Mouse (Mus musculus) hindbrain, embryonic 16.5 days (tissue): Measurements from ENCODE around the gene Zfp398. TPM values are rescaled to one million over a fixed set of nuclear protein-coding genes. Genes with fewer than 3 reads are reported as not detected.

Experiments used
- ATAC-seq: fragments of 200-750 bp; cut with Nextera tagmentation; 2 replicates; pipeline ENCODE4 v1.8.0; 2017; ENCODE audit warnings: moderate TSS enrichment, moderate library complexity
- H3K27ac ChIP-seq: fragments of 300-500 bp; sonication (generic); 2 replicates; pipeline ENCODE4 v1.5.1; 2014; ENCODE audit warnings: low read depth, mild to moderate bottlenecking, control low read depth, low read length, moderate library complexity
- H3K27me3 ChIP-seq: fragments of 300-500 bp; sonication (generic); replicated peaks from 2 replicates; pipeline ENCODE4 v1.6.1; 2014; ENCODE audit warnings: low read length; ENCODE audit not compliant: control insufficient read depth, insufficient read depth
- H3K36me3 ChIP-seq: fragments of 300-500 bp; sonication (generic); 2 replicates; pipeline ENCODE4 v1.6.1; 2014; ENCODE audit warnings: mild to moderate bottlenecking, low read length, moderate library complexity, mixed read lengths; ENCODE audit not compliant: control insufficient read depth, insufficient read depth
- H3K4me1 ChIP-seq: fragments of 300-500 bp; sonication (generic); 2 replicates; pipeline ENCODE4 v1.6.1; 2014; ENCODE audit warnings: low read depth, low read length; ENCODE audit not compliant: control insufficient read depth, insufficient read depth
- H3K4me2 ChIP-seq: fragments of 300-500 bp; sonication (generic); 2 replicates; pipeline ENCODE4 v1.6.1; 2014; ENCODE audit warnings: mild to moderate bottlenecking, low read length, control low read depth, moderate library complexity
- H3K4me3 ChIP-seq: fragments of 300-500 bp; sonication (generic); 2 replicates; pipeline ENCODE4 v1.5.1; 2014; ENCODE audit warnings: mild to moderate bottlenecking, low read length, control low read depth, moderate library complexity
- H3K9ac ChIP-seq: fragments of 300-500 bp; sonication (generic); 2 replicates; pipeline ENCODE4 v1.6.1; 2014; ENCODE audit warnings: low read depth, mild to moderate bottlenecking, control low read depth, low read length, moderate library complexity
- H3K9me3 ChIP-seq: fragments of 300-500 bp; sonication (generic); 2 replicates; pipeline ENCODE4 v1.6.1; 2014; ENCODE audit warnings: mild to moderate bottlenecking, low read length, moderate library complexity; ENCODE audit not compliant: control insufficient read depth
- WGBS: fragments of 180-500 bp; shearing (Covaris S2); extraction: QIAGEN DNeasy Blood & Tissue Kit; methylation state at CpG from one replicate; pipeline ENCODE4 v1.1.7; 2014; 5-methylcytosine and 5-hydroxymethylcytosine counted together
- polyA plus RNA-seq: library from polyadenylated mRNA; unstranded; fragments of >200 nt; fragmentation: Nextera tagmentation; extraction: Ambion mirVana; gene quantifications from 2 replicates; pipeline ENCODE4 v1.2.1, GENCODE M21; 2015

Gene Zfp398
- polyA plus RNA-seq, 1 experiment from 2014 or later, result 16.5 TPM

- Histone ChIP-seq H3K27ac (peak overlapping the region; percentile 96), H3K9me3 (no peaks in the 10 kb centered on the region), H3K4me3 (peak overlapping the region; percentile 89), H3K4me2 (peak overlapping the region; percentile 75), H3K27me3 (no peaks in the 10 kb centered on the region), H3K9ac (peak overlapping the region; percentile 97), H3K36me3 (peaks cover 12% of the 10 kb centered on the region), H3K4me1 (peaks cover 16% of the 10 kb centered on the region)
- peak; percentile 97 for ATAC-seq
- under 1% methylated on average over 59 of the region's 71 CpGs for WGBS
Measured at GRCm38 (mm10) chr6:47877461-47878132, 42.1 kb downstream of the Zfp398 start.

GRCm38 (mm10) chr6:47878133-47878514, 42.7 kb downstream of the Zfp398 start:
- no peak for ATAC-seq
- Histone ChIP-seq H3K9me3 (no peaks in the 10 kb centered on the region), H3K4me1 (peaks cover 16% of the 10 kb centered on the region), H3K4me3 (peak overlapping the region; percentile 89), H3K27me3 (no peaks in the 10 kb centered on the region), H3K36me3 (peaks cover 16% of the 10 kb centered on the region), H3K9ac (peak overlapping the region; percentile 97), H3K4me2 (peak overlapping the region; percentile 75), H3K27ac (peak overlapping the region; percentile 96)
- under 1% methylated on average over 11 of the region's 11 CpGs for WGBS

DNA sequence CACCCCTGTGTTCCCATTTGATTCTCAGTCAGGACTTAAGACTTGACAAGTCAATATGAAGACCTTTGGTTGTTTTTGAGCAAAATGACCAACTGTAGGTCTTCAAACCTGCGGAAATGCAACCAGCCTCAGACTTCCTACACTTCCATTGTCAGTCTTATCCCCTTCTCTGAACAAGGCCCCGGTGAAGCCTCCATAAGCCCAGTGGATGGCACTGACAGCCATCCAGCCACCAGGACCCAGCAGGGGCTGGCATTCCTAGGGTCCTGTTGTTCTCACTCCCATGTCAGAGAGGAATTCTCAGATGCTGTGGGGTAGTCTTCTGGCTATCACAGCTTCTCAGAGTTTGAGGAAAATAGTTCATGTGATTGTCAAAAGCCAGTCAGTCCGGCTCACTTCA, 43.1 kb downstream of the Zfp398 start:
- peak overlapping the region; percentile 75 for H3K4me2 ChIP-seq
- H3K4me1 ChIP-seq, result peaks cover 16% of the 10 kb centered on the region
- ATAC-seq, result no peak
- H3K4me3 ChIP-seq, result peak overlapping the region; percentile 89
- peak overlapping the region; percentile 96; the same call in 1 of the 2 replicates for H3K27ac ChIP-seq
- H3K36me3 ChIP-seq, result peaks cover 19% of the 10 kb centered on the region
- WGBS, result 33% methylated on average over 3 of the region's 3 CpGs
- no peaks in the 10 kb centered on the region for H3K27me3 ChIP-seq
- H3K9ac ChIP-seq, result peak overlapping the region; percentile 97
- H3K9me3 ChIP-seq, result no peaks in the 10 kb centered on the region

- Histone ChIP-seq H3K9ac (peak overlapping the region; percentile 97; the same call in 1 of the 2 replicates), H3K4me1 (peaks cover 16% of the 10 kb centered on the region), H3K4me3 (peak overlapping the region; percentile 89), H3K4me2 (peak overlapping the region; percentile 75), H3K9me3 (no peaks in the 10 kb centered on the region), H3K36me3 (peaks cover 20% of the 10 kb centered on the region), H3K27me3 (no peaks in the 10 kb centered on the region), H3K27ac (no peak overlapping the region)
- 61% methylated on average over 4 of the region's 4 CpGs for WGBS
- ATAC-seq, result no peak
Measured at GRCm38 (mm10) chr6:47879049-47879716, 43.7 kb downstream of the Zfp398 start.

- Histone ChIP-seq H3K4me3 (no peak overlapping the region), H3K36me3 (peaks cover 20% of the 10 kb centered on the region)
Measured at GRCm38 (mm10) chr6:47880166-47880565, 44.7 kb downstream of the Zfp398 start.

DNA sequence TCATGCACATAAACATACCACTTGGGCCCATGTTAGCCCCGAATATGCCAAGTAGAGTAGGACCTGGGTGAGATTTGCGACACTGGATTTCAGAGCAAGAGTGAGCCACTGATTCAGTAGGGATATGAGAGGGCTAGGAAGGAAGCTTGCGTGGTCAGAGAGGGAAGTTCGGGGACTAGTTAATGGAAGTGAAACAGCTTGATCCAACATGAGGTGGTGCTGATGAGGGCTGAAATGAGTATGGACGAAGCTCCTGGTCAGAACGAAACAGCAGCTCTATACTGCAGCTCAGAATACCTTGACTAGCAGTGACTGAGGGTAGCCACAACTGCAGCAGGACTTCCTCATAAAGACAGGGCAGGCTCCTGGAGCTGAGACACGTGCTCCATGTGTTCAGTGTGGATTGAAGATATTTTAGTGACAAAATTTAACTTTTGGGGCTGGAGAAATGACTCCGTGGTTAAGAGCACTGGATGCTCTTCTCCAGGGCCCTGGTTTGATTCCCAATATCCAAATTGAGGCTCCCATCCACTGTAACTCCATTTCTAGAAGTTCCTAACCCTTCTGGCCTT, 53.4 kb downstream of the Zfp398 start:
- no peak overlapping the region for H3K27ac ChIP-seq
- ATAC-seq, result no peak
- no peak overlapping the region for H3K4me2 ChIP-seq
- 88% methylated on average over 8 of the region's 8 CpGs for WGBS
- no peak overlapping the region for H3K9ac ChIP-seq
- no peaks in the 10 kb centered on the region for H3K9me3 ChIP-seq
- no peak overlapping the region for H3K4me3 ChIP-seq
- no peaks in the 10 kb centered on the region for H3K4me1 ChIP-seq
- no peaks in the 10 kb centered on the region for H3K27me3 ChIP-seq
- peaks cover 36% of the 10 kb centered on the region for H3K36me3 ChIP-seq

More at GRCm38 (mm10) chr6:47880166-47880565, 44.7 kb downstream of the Zfp398 start:
- Histone ChIP-seq H3K4me2 (no peak overlapping the region), H3K27me3 (no peaks in the 10 kb centered on the region), H3K9me3 (no peaks in the 10 kb centered on the region), H3K4me1 (peaks cover 16% of the 10 kb centered on the region), H3K27ac (no peak overlapping the region), H3K9ac (no peak overlapping the region)
- 95% methylated on average over 10 of the region's 10 CpGs for WGBS
- no peak for ATAC-seq

- no peak for ATAC-seq
- no peaks in the 10 kb centered on the region for H3K27me3 ChIP-seq
- no peaks in the 10 kb centered on the region for H3K9me3 ChIP-seq
- no peak overlapping the region for H3K9ac ChIP-seq
- H3K27ac ChIP-seq, result no peak overlapping the region
- 93% methylated on average over 6 of the region's 6 CpGs for WGBS
- no peak overlapping the region for H3K4me2 ChIP-seq
- no peaks in the 10 kb centered on the region for H3K4me1 ChIP-seq
- no peak overlapping the region for H3K4me3 ChIP-seq
- peaks cover 44% of the 10 kb centered on the region for H3K36me3 ChIP-seq
Measured at GRCm38 (mm10) chr6:47899416-47899815, 64.0 kb downstream of the Zfp398 start.

DNA sequence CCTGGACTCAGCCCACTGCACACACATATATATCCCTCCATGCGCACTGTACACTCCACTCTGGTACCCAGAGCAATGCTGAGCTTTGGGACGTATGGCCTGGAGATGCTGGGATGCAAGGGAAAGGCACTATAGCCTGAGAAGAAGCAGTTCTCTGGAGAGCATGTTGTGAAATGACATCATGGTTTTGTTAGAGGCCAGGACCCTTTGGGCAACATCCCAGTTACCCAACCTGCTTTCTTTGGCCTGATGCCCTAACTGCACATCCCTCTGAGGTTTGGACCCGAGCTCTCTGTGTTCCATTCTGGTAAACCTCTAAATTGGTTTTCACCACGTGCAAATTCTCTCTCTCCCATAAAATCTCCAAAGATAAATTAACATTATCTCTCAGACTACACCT, 68.1 kb downstream of the Zfp398 start:
- WGBS, result 78% methylated on average over 4 of the region's 4 CpGs
- no peaks in the 10 kb centered on the region for H3K9me3 ChIP-seq
- no peak overlapping the region for H3K27ac ChIP-seq
- H3K27me3 ChIP-seq, result no peaks in the 10 kb centered on the region
- H3K9ac ChIP-seq, result no peak overlapping the region
- H3K36me3 ChIP-seq, result peaks cover 55% of the 10 kb centered on the region
- ATAC-seq, result no peak
- H3K4me3 ChIP-seq, result no peak overlapping the region
- H3K4me2 ChIP-seq, result no peak overlapping the region
- no peaks in the 10 kb centered on the region for H3K4me1 ChIP-seq

DNA sequence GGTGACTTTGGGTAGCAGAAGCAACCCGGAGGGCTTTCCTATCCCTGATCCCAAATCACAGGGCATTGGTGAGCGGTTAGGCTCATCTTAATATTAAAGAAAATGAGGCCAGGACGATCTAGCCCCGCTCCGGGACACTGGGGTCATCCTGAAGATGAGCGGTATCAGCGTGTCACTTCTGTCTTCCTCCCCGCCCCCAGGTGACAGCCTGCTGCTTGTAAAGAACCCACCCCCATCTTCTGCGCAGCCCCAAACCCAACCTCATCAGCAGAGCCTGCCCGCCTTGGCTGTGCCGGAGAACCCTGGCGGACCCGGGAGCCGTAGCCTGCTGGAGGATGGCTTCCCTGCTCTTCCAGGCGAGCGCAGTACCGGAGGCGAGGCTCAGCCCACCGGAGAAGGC, 68.9 kb downstream of the Zfp398 start:
- Histone ChIP-seq H3K4me2 (no peak overlapping the region), H3K4me1 (no peaks in the 10 kb centered on the region), H3K27me3 (no peaks in the 10 kb centered on the region), H3K9ac (no peak overlapping the region), H3K4me3 (no peak overlapping the region), H3K27ac (no peak overlapping the region), H3K36me3 (peaks cover 52% of the 10 kb centered on the region), H3K9me3 (no peaks in the 10 kb centered on the region)
- WGBS, result 42% methylated on average over 19 of the region's 19 CpGs
- peak; percentile 25; the same call in 1 of the 2 replicates for ATAC-seq
